Mouse (Mus musculus) erythroblast, embryonic 14.5 days (primary cell): Measurements from ENCODE around the gene Tecr. TPM values are rescaled to one million over a fixed set of nuclear protein-coding genes. Genes with fewer than 3 reads are reported as not detected.

Experiments
- H3K27me3 ChIP-seq: 2 replicates; pipeline ENCODE4 v1.6.1; 2012; ENCODE audit warnings: inconsistent platforms; ENCODE audit not compliant: control insufficient read depth
- H3K36me3 ChIP-seq: 2 replicates; pipeline ENCODE4 v1.6.1; 2012; ENCODE audit warnings: mild to moderate bottlenecking, inconsistent platforms; ENCODE audit not compliant: control insufficient read depth
- H3K4me1 ChIP-seq: 2 replicates; pipeline ENCODE4 v1.6.1; 2012; ENCODE audit warnings: inconsistent platforms; ENCODE audit not compliant: control insufficient read depth
- H3K4me3 ChIP-seq: replicated peaks from 2 replicates; pipeline ENCODE3; 2012; ENCODE audit warnings: moderate library complexity, mild to moderate bottlenecking, inconsistent platforms
- H3K9me3 ChIP-seq: 2 replicates; pipeline ENCODE4 v1.6.1; 2012; ENCODE audit warnings: low read length, inconsistent platforms, mixed read lengths; ENCODE audit not compliant: control insufficient read depth
- GATA1 ChIP-seq: IDR thresholded peaks from 2 replicates; pipeline ENCODE4 v1.6.1; 2012; ENCODE audit warnings: low read length, inconsistent platforms, mixed read lengths
- TAL1 ChIP-seq: IDR thresholded peaks from 3 replicates; pipeline ENCODE4 v1.6.1; 2012; ENCODE audit warnings: low read length, inconsistent platforms, mixed read lengths
- polyA plus RNA-seq: library from polyadenylated mRNA; stranded (reverse); fragments of >175 nt; gene quantifications from 2 replicates; pipeline ENCODE4 v1.2.3, GENCODE M21; 2012

The Tecr gene
- polyA plus RNA-seq, 1 experiment = 33.6 TPM

- H3K36me3 ChIP-seq = no peaks in the 10 kb centered on the region
- H3K4me1 ChIP-seq = no peaks in the 10 kb centered on the region
- H3K9me3 ChIP-seq = no peaks in the 10 kb centered on the region
- TF ChIP-seq GATA1 (no peak), TAL1 (no peak)
- no peak within 1 kb of the TSS for H3K4me3 ChIP-seq
- H3K27me3 ChIP-seq = no peaks in the 10 kb centered on the region
Measured at GRCm38 (mm10) chr8:83535736-83536135, 72.0 kb downstream of the Tecr start, which contains the start of gene Olfr370. TSS of gene Olfr370 (plus strand) at chr8:83535780.

DNA sequence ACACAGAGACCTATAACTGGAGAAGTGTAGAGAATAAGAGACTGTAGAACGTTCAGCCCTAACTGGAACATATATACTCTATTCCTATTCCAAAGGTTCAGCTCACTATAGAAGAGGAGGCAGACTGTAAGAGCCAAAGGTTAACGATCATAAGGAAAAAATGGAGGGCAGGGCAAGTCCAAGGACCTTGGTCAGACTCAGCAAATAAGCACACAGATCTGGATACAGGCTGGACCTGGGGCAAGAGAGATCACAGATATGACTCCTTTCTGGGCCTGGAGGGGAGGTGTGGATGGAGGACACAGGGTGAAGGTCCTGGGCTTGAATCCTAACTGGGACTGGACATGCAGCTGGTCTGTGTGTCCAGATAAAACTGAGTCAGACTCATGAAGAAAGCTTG, 73.0 kb downstream of the Tecr start:
- Histone ChIP-seq H3K9me3 (no peaks in the 10 kb centered on the region), H3K36me3 (no peaks in the 10 kb centered on the region), H3K4me3 (no peak overlapping the region), H3K4me1 (no peaks in the 10 kb centered on the region), H3K27me3 (no peaks in the 10 kb centered on the region)
- TF ChIP-seq TAL1 (no peak), GATA1 (no peak)

Other genes with a start within 250 kb of the Tecr start
- gene Clgn, start 218.1 kb downstream of the Tecr start, polyA plus RNA-seq = not detected in 2 replicates
- gene Scoc, start 149.6 kb downstream of the Tecr start, polyA plus RNA-seq = 0.48 and 0.70 TPM in 2 replicates
- not detected in 2 replicates for gene Olfr370, start 72.2 kb downstream of the Tecr start, polyA plus RNA-seq
- gene Ndufb7, start 41.3 kb downstream of the Tecr start, polyA plus RNA-seq = 76.6 and 87.5 TPM in 2 replicates
- 20.5 and 20.7 TPM in 2 replicates for gene Dnajb1, start 222 bp upstream of the Tecr start, polyA plus RNA-seq
- gene Gipc1, start 44.7 kb upstream of the Tecr start, polyA plus RNA-seq = 7.9 and 10.0 TPM in 2 replicates
- gene Ptger1, start 58.7 kb upstream of the Tecr start, polyA plus RNA-seq = 0.01 and 0.02 TPM in 2 replicates
- gene Pkn1, start 91.2 kb upstream of the Tecr start, polyA plus RNA-seq = 1.2 and 1.7 TPM in 2 replicates
- gene Ddx39, start 107.2 kb upstream of the Tecr start, polyA plus RNA-seq = 3.0 and 5.3 TPM in 2 replicates
- 0.17 and 0.35 TPM in 2 replicates for gene Adgre5, start 133.4 kb upstream of the Tecr start, polyA plus RNA-seq